Mouse (Mus musculus): ENCODE results near the gene Mlst8.

- no peak for TF ChIP-seq GATA1 (IDR thresholded peaks at IDR 0.05; ENCODE audit: low read length)
- TF ChIP-seq TAL1 (IDR thresholded peaks at IDR 0.05; ENCODE audit: low read length): no peak
Measured at GRCm38 (mm10) chr17:24524734-24525133, 45.9 kb upstream of the Mlst8 start.

Data from erythroblast, embryonic 14.5 days (primary cell).